Mouse (Mus musculus) spleen, postnatal 14 days (tissue): ENCODE results near the gene Gm48551.

Experiments used
- DNase-seq, 2 experiments: peaks; one replicate each; pipeline ENCODE4 v3.0.0; 2021 to 2022; ENCODE audit warnings: low spot score in 2 of 2

The Gm48551 gene

GRCm38 (mm10) chr10:81384605-81384982 lies 328 bp downstream of the Gm48551 start:
- no peak for DNase-seq

GRCm38 (mm10) chr10:81385603-81386306 lies 1.5 kb downstream of the Gm48551 start:
- no peak for DNase-seq

GRCm38 (mm10) chr10:81387716-81388115 lies 3.5 kb downstream of the Gm48551 start:
- no peak for DNase-seq

GRCm38 (mm10) chr10:81388505-81389055 lies 4.3 kb downstream of the Gm48551 start, which contains the start of gene Gm48552:
Gene Gm48552, plus strand, starts transcription at chr10:81389005.
- DNase-seq, result no peak

GRCm38 (mm10) chr10:81389373-81389772 lies 5.1 kb downstream of the Gm48551 start:
- no peak for DNase-seq

GRCm38 (mm10) chr10:81389801-81390677 lies 5.8 kb downstream of the Gm48551 start:
- DNase-seq, result peak; percentile 63 to 75

GRCm38 (mm10) chr10:81390678-81390965 lies 6.4 kb downstream of the Gm48551 start:
- no peak for DNase-seq

GRCm38 (mm10) chr10:81392270-81392669 lies 8.0 kb downstream of the Gm48551 start:
- DNase-seq, result no peak

- no peak for DNase-seq
Measured at GRCm38 (mm10) chr10:81392781-81393185, 8.5 kb downstream of the Gm48551 start, which contains the start of gene Smim24. Gene Smim24, plus strand, starts transcription at chr10:81393051.

GRCm38 (mm10) chr10:81393456-81394063 lies 9.3 kb downstream of the Gm48551 start:
- no peak for DNase-seq

GRCm38 (mm10) chr10:81395127-81395526 lies 10.9 kb downstream of the Gm48551 start:
- DNase-seq, result peak; percentile 57 to 75

- DNase-seq, result no peak
Measured at GRCm38 (mm10) chr10:81395865-81396264, 11.6 kb downstream of the Gm48551 start.

- DNase-seq, result no peak
Measured at GRCm38 (mm10) chr10:81396749-81397148, 12.5 kb downstream of the Gm48551 start.

GRCm38 (mm10) chr10:81399296-81399695 lies 15.0 kb downstream of the Gm48551 start:
- DNase-seq, result no peak

GRCm38 (mm10) chr10:81399798-81400308 lies 15.6 kb downstream of the Gm48551 start:
- DNase-seq, result no peak

- no peak for DNase-seq
Measured at GRCm38 (mm10) chr10:81400371-81401204, 16.3 kb downstream of the Gm48551 start.

GRCm38 (mm10) chr10:81401205-81401520 lies 16.9 kb downstream of the Gm48551 start:
- DNase-seq, result no peak

- no peak for DNase-seq
Measured at GRCm38 (mm10) chr10:81401521-81402226, 17.4 kb downstream of the Gm48551 start.

GRCm38 (mm10) chr10:81402227-81402765 lies 18.0 kb downstream of the Gm48551 start:
- no peak for DNase-seq

- no peak for DNase-seq
Measured at GRCm38 (mm10) chr10:81403511-81403910, 19.2 kb downstream of the Gm48551 start.
